Mouse (Mus musculus): Measurements from ENCODE around the gene Ppil4.

DNA sequence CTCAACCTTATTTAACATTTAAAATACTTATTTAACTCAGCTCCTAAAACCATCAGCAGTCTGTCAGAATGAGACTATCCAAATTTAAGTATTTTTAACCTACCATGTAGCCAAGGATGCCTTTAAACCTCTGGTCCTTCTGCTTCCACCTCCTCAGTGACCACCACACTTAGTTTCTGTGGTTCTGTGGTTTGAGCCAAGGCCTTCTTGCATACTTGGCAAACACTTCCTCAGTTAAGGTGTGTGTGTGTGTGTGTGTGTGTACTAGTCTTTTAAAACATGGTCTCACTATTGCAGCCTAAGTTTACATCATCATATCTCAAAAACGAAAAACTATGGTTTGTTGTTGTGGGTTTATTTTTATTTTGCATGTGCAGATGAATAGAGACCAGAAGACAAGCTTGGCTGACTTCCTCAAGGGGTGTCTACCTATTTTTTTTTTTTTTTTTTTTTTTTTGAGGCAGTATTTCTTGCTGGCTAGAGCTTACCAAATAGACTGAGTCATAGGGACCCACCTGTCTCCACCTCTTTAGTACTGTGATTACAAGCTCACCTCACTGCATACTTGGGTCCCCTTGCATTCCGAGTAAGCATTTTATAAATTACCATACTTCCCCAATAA lies 9.9 kb downstream of the Ppil4 start:
- TF ChIP-seq CTCF (IDR thresholded peaks at IDR 0.05; ENCODE audit: control insufficient read depth, insufficient read depth, insufficient replicate concordance, low read depth, low read length) (no peak), POLR2A (IDR thresholded peaks at IDR 0.05; ENCODE audit: control insufficient read depth, low read depth, low read length) (no peak)
